8 mouse cellular contexts compared by ENCODE assay signal in genomic region chr6:145275586-145276219, GRCm38 (mm10). TPM values are rescaled to one million over a fixed set of nuclear protein-coding genes. Genes with fewer than 3 reads are reported as not detected.
A peak's percentile ranks its signal among the peaks of the same experiment; 100 is the strongest.
DNase-seq lines count a peak whose midpoint lies in the region; ATAC-seq and TF ChIP-seq lines count a peak whose summit lies in the region.

No protein-coding gene starts in this region.

- 51% methylated on average over 6 of the region's 6 CpGs for WGBS in lung, embryonic 16.5 days
- WGBS in embryonic facial prominence, embryonic 11.5 days: 46% methylated on average over 6 of the region's 6 CpGs
- WGBS in limb, embryonic 10.5 days: 46% methylated on average over 6 of the region's 6 CpGs
- WGBS in small intestine, adult 2 months: 62% methylated on average over 6 of the region's 6 CpGs

- no peaks in the 10 kb centered on the region for H3K27me3 ChIP-seq in lung, embryonic 16.5 days (ENCODE audit: control insufficient read depth, insufficient read depth, low read depth, low read length)
- no peaks in the 10 kb centered on the region for H3K27me3 ChIP-seq in embryonic facial prominence, embryonic 11.5 days (ENCODE audit: control insufficient read depth, insufficient read depth, low read length)
- 0 out of 2 replicates have a peak, but pooled peaks cover 11% of the 10 kb centered on the region for H3K27me3 ChIP-seq in limb, embryonic 10.5 days (ENCODE audit: low read depth, poor library complexity, severe bottlenecking)
- H3K27me3 ChIP-seq in small intestine, adult 2 months (ENCODE audit: control insufficient read depth, insufficient read depth, low read length): no peaks in the 10 kb centered on the region

- no peak for TF ChIP-seq POLR2A in small intestine, adult 2 months (IDR thresholded peaks at IDR 0.05; ENCODE audit: low read depth, low read length)

- peak overlapping the region; percentile 49 for H3K4me2 ChIP-seq in lung, embryonic 16.5 days (ENCODE audit: low read depth, low read length)
- peak overlapping the region; percentile 32 for H3K4me2 ChIP-seq in embryonic facial prominence, embryonic 11.5 days (ENCODE audit: low read depth, low read length)

- DNase-seq in lung, postnatal 36 days: no peak
- DNase-seq in embryonic facial prominence, embryonic 11.5 days (ENCODE audit: low spot score): no peak
- DNase-seq in limb, embryonic 10.5 days (ENCODE audit: low spot score): no peak
- DNase-seq in layer of hippocampus, adult 2 months (ENCODE audit: low spot score in 2 of 2): no peak
- DNase-seq in cerebellum, postnatal 25 days: no peak

- no peaks in the 10 kb centered on the region for H3K36me3 ChIP-seq in lung, embryonic 16.5 days (ENCODE audit: control insufficient read depth, insufficient read depth, low read length)
- no peaks in the 10 kb centered on the region for H3K36me3 ChIP-seq in embryonic facial prominence, embryonic 11.5 days (replicated peaks; ENCODE audit: control insufficient read depth, insufficient read depth, low read depth, low read length)
- no peaks in the 10 kb centered on the region for H3K36me3 ChIP-seq in limb, embryonic 10.5 days
- no peaks in the 10 kb centered on the region for H3K36me3 ChIP-seq in small intestine, adult 2 months (ENCODE audit: control insufficient read depth, insufficient read depth, low read length)

- H3K27ac ChIP-seq in lung, embryonic 16.5 days (ENCODE audit: low read length): no peak overlapping the region
- H3K27ac ChIP-seq in embryonic facial prominence, embryonic 11.5 days (replicated peaks; ENCODE audit: low read depth, low read length): no peak overlapping the region
- no peak overlapping the region for H3K27ac ChIP-seq in limb, embryonic 10.5 days
- H3K27ac ChIP-seq in small intestine, adult 2 months (ENCODE audit: insufficient read depth, low read depth, low read length): no peak overlapping the region
- no peak overlapping the region for H3K27ac ChIP-seq in layer of hippocampus, adult 2 months

- 0 out of 2 replicates have a peak overlapping the region, but pooled peaks have one; percentile 2 for H3K4me3 ChIP-seq in lung, embryonic 16.5 days (ENCODE audit: low read length)
- no peak overlapping the region for H3K4me3 ChIP-seq in embryonic facial prominence, embryonic 11.5 days (ENCODE audit: low read depth, low read length)
- H3K4me3 ChIP-seq in limb, embryonic 10.5 days: peak overlapping the region; percentile 37; the same call in 1 of the 2 replicates
- 0 out of 2 replicates have a peak overlapping the region, but pooled peaks have one; percentile 7 for H3K4me3 ChIP-seq in small intestine, adult 2 months (ENCODE audit: low read depth, low read length)
- no peak overlapping the region for H3K4me3 ChIP-seq in layer of hippocampus, adult 2 months

- no peak overlapping the region for H3K9ac ChIP-seq in lung, embryonic 16.5 days (ENCODE audit: low read length)
- no peak overlapping the region for H3K9ac ChIP-seq in embryonic facial prominence, embryonic 11.5 days (replicated peaks; ENCODE audit: low read length)

- H3K4me1 ChIP-seq in lung, embryonic 16.5 days (replicated peaks; ENCODE audit: control insufficient read depth, insufficient read depth, low read length): peaks cover 19% of the 10 kb centered on the region
- no peaks in the 10 kb centered on the region for H3K4me1 ChIP-seq in embryonic facial prominence, embryonic 11.5 days (ENCODE audit: control insufficient read depth, insufficient read depth, low read length)
- peaks cover 8% of the 10 kb centered on the region for H3K4me1 ChIP-seq in limb, embryonic 10.5 days
- H3K4me1 ChIP-seq in small intestine, adult 2 months (ENCODE audit: control insufficient read depth, insufficient read depth, insufficient read length, low read length): peaks cover 8% of the 10 kb centered on the region

- H3K9me3 ChIP-seq in lung, embryonic 16.5 days (ENCODE audit: control insufficient read depth, low read length): no peaks in the 10 kb centered on the region
- no peaks in the 10 kb centered on the region for H3K9me3 ChIP-seq in embryonic facial prominence, embryonic 11.5 days (replicated peaks; ENCODE audit: control insufficient read depth, low read length)
- H3K9me3 ChIP-seq in limb, embryonic 10.5 days (replicated peaks): no peaks in the 10 kb centered on the region

- no peak for TF ChIP-seq CTCF in small intestine, adult 2 months (IDR thresholded peaks at IDR 0.05; ENCODE audit: extremely low read depth, insufficient read length, insufficient replicate concordance, low read depth, low read length)
- TF ChIP-seq CTCF in layer of hippocampus, adult 2 months (conservative IDR thresholded peaks at IDR 0.05): no peak

- ATAC-seq in lung, embryonic 16.5 days (ENCODE audit: low read depth): no peak
- no peak for ATAC-seq in embryonic facial prominence, embryonic 11.5 days (replicated peaks; ENCODE audit: insufficient number of reproducible peaks, low FRiP score, low TSS enrichment, low read depth)
- no peak for ATAC-seq in monocyte, adult 5-6 weeks (replicated peaks; ENCODE audit: insufficient number of reproducible peaks, low FRiP score, low TSS enrichment, poor library complexity, severe bottlenecking)

RNA-seq across cellular contexts. Expression of gene Kras, which starts 25.7 kb away (rescaled TPM):
- polyA plus RNA-seq in lung, embryonic 16.5 days (2015; fragmentation: Nextera tagmentation; extraction: Ambion mirVana): 97.6 and 99.5 TPM in 2 replicates
- polyA plus RNA-seq in embryonic facial prominence, embryonic 11.5 days (2014; fragmentation: Nextera tagmentation; extraction: Ambion mirVana): 100 and 116 TPM in 2 replicates
- 78.5 and 80.8 TPM in 2 replicates for polyA plus RNA-seq in limb, embryonic 10.5 days (2016; fragmentation: Nextera tagmentation; extraction: Ambion mirVana)
- polyA plus RNA-seq in small intestine, adult 2 months (2012; rRNA removed): 8.6 and 26.3 TPM in 2 replicates
- 10 to 100 TPM; 69.7 to 73.6 TPM for total RNA-seq in layer of hippocampus, adult 2 months (2021)
- 80.5 to 105 TPM (median 99.5 TPM) in 3 replicates for total RNA-seq in monocyte, adult 5-6 weeks (2017)

Comparison
In these comparisons a context has a peak if more than half of its experiments do, and no peak if none do; other contexts are left out.
1. H3K4me3 ChIP-seq: peak in lung, embryonic 16.5 days (single experiment), limb, embryonic 10.5 days (single experiment) and small intestine, adult 2 months (single experiment); none in embryonic facial prominence, embryonic 11.5 days (single experiment) and layer of hippocampus, adult 2 months (single experiment).